Mouse (Mus musculus) midbrain, embryonic 14.5 days (tissue): ENCODE results near the gene Hist2h2ac. TPM values are rescaled to one million over a fixed set of nuclear protein-coding genes. Genes with fewer than 3 reads are reported as not detected.
"Not testable (repeated sequence)": the region's sequence is repeated elsewhere in the genome, so short reads cannot be mapped to it uniquely, and the experiment has no call there.

Experiments used
- ATAC-seq: fragments of 200-750 bp; cut with Nextera tagmentation; 2 replicates; pipeline ENCODE4 v1.8.0; 2017; ENCODE audit warnings: moderate number of reproducible peaks, moderate library complexity; ENCODE audit not compliant: low FRiP score, low TSS enrichment
- DNase-seq: peaks from one replicate; pipeline ENCODE4 v3.0.0-alpha.2; 2015
- H3K27ac ChIP-seq: fragments of 300-500 bp; sonication (generic); replicated peaks from 2 replicates; pipeline ENCODE4 v1.5.1; 2014; ENCODE audit warnings: mild to moderate bottlenecking, low read depth, low read length, moderate library complexity
- H3K27me3 ChIP-seq: fragments of 300-500 bp; sonication (generic); 2 replicates; pipeline ENCODE4 v1.6.1; 2014; ENCODE audit warnings: low read length, control low read depth, mixed read lengths; ENCODE audit not compliant: control insufficient read depth, insufficient read depth
- H3K36me3 ChIP-seq: fragments of 300-500 bp; sonication (generic); 2 replicates; pipeline ENCODE4 v1.6.1; 2014; ENCODE audit warnings: low read length, control low read depth; ENCODE audit not compliant: control insufficient read depth, insufficient read depth
- H3K4me1 ChIP-seq: fragments of 300-500 bp; sonication (generic); 2 replicates; pipeline ENCODE4 v1.6.1; 2014; ENCODE audit warnings: mild to moderate bottlenecking, antibody characterized with exemption, low read length, control low read depth; ENCODE audit not compliant: control insufficient read depth, insufficient read depth
- H3K4me2 ChIP-seq: fragments of 300-500 bp; sonication (generic); 2 replicates; pipeline ENCODE4 v1.6.1; 2014; ENCODE audit warnings: mild to moderate bottlenecking, low read length, moderate library complexity
- H3K4me3 ChIP-seq: fragments of 300-500 bp; sonication (generic); replicated peaks from 2 replicates; pipeline ENCODE4 v1.5.1; 2014; ENCODE audit warnings: low read depth, low read length
- H3K9ac ChIP-seq: fragments of 300-500 bp; sonication (generic); replicated peaks from 2 replicates; pipeline ENCODE4 v1.6.1; 2014; ENCODE audit warnings: mild to moderate bottlenecking, low read length, moderate library complexity
- H3K9me3 ChIP-seq: fragments of 300-500 bp; sonication (generic); 2 replicates; pipeline ENCODE4 v1.6.1; 2016; ENCODE audit warnings: low read length, control low read depth, mixed read lengths; ENCODE audit not compliant: control insufficient read depth
- WGBS: fragments of 180-500 bp; shearing (Covaris S2); extraction: QIAGEN DNeasy Blood & Tissue Kit; methylation state at CpG from one replicate; pipeline ENCODE4 v1.1.7; 2014; 5-methylcytosine and 5-hydroxymethylcytosine counted together
- polyA plus RNA-seq: library from polyadenylated mRNA; unstranded; fragments of >200 nt; fragmentation: Nextera tagmentation; extraction: Ambion mirVana; gene quantifications from 2 replicates; pipeline ENCODE4 v1.2.1, GENCODE M21; 2014

The Hist2h2ac gene
- polyA plus RNA-seq, 1 experiment from 2014 or later = 2.8 TPM

GRCm38 (mm10) chr3:96198601-96199251 lies 22.0 kb downstream of the Hist2h2ac start:
- 27% methylated on average over 7 of the region's 8 CpGs for WGBS
- H3K9ac ChIP-seq, DNase-seq, H3K27ac ChIP-seq, H3K4me3 ChIP-seq, H3K9me3 ChIP-seq, H3K27me3 ChIP-seq, ATAC-seq: not testable (repeated sequence)
- Histone ChIP-seq H3K36me3 (peaks cover 15% of the 10 kb centered on the region), H3K4me1 (peaks cover 15% of the 10 kb centered on the region), H3K4me2 (peak overlapping the region; percentile 98)

- Histone ChIP-seq H3K4me3 (peak overlapping the region; percentile 60), H3K9me3 (no peaks in the 10 kb centered on the region), H3K4me1 (peaks cover 15% of the 10 kb centered on the region), H3K9ac (peak overlapping the region; percentile 28; the same call in 1 of the 2 replicates), H3K27me3 (no peaks in the 10 kb centered on the region), H3K4me2 (peak overlapping the region; percentile 98), H3K27ac (0 out of 2 replicates have a peak overlapping the region, but pooled peaks have one; percentile 22), H3K36me3 (peaks cover 20% of the 10 kb centered on the region)
- WGBS = 2% methylated on average over 6 of the region's 6 CpGs
- ATAC-seq = no peak
- peak; percentile 50 for DNase-seq
Observed at GRCm38 (mm10) chr3:96198181-96198580, 22.5 kb downstream of the Hist2h2ac start.

GRCm38 (mm10) chr3:96197129-96197749 lies 23.4 kb downstream of the Hist2h2ac start:
- ATAC-seq (peak; percentile 94), DNase-seq (peak; percentile 96)
- Histone ChIP-seq H3K9ac (peak overlapping the region; percentile 91), H3K4me1 (peaks cover 15% of the 10 kb centered on the region), H3K4me2 (peak overlapping the region; percentile 98), H3K27ac (peak overlapping the region; percentile 98), H3K27me3 (no peaks in the 10 kb centered on the region), H3K36me3 (peaks cover 29% of the 10 kb centered on the region), H3K9me3 (no peaks in the 10 kb centered on the region), H3K4me3 (peak overlapping the region; percentile 60)
- under 1% methylated on average over 50 of the region's 50 CpGs for WGBS

- H3K9ac ChIP-seq = peak overlapping the region; percentile 91
- peak overlapping the region; percentile 60 for H3K4me3 ChIP-seq
- no peaks in the 10 kb centered on the region for H3K27me3 ChIP-seq
- no peaks in the 10 kb centered on the region for H3K9me3 ChIP-seq
- H3K4me2 ChIP-seq = peak overlapping the region; percentile 98
- H3K36me3 ChIP-seq = peaks cover 35% of the 10 kb centered on the region
- no peak for DNase-seq
- peaks cover 15% of the 10 kb centered on the region for H3K4me1 ChIP-seq
- peak overlapping the region; percentile 98 for H3K27ac ChIP-seq
- WGBS = 20% methylated on average over 27 of the region's 27 CpGs
- peak; percentile 7; the same call in 1 of the 2 replicates for ATAC-seq
Observed at GRCm38 (mm10) chr3:96196437-96197128, 24.1 kb downstream of the Hist2h2ac start.

- WGBS = 96% methylated on average over 11 of the region's 11 CpGs
- peaks cover 42% of the 10 kb centered on the region for H3K36me3 ChIP-seq
- DNase-seq (no peak), ATAC-seq (no peak)
- H3K4me3 ChIP-seq = peak overlapping the region; percentile 60; the same call in 1 of the 2 replicates
- no peak overlapping the region for H3K27ac ChIP-seq
- H3K27me3 ChIP-seq = no peaks in the 10 kb centered on the region
- H3K4me2 ChIP-seq = peak overlapping the region; percentile 98
- no peak overlapping the region for H3K9ac ChIP-seq
- H3K9me3 ChIP-seq = no peaks in the 10 kb centered on the region
- peaks cover 15% of the 10 kb centered on the region for H3K4me1 ChIP-seq
Observed at GRCm38 (mm10) chr3:96195616-96196313, 24.9 kb downstream of the Hist2h2ac start.

GRCm38 (mm10) chr3:96194966-96195365 lies 25.7 kb downstream of the Hist2h2ac start:
- 89% methylated on average over 10 of the region's 10 CpGs for WGBS
- Histone ChIP-seq H3K4me1 (peaks cover 15% of the 10 kb centered on the region), H3K36me3 (peaks cover 50% of the 10 kb centered on the region), H3K27me3 (no peaks in the 10 kb centered on the region), H3K4me3 (no peak overlapping the region), H3K27ac (no peak overlapping the region), H3K4me2 (no peak overlapping the region), H3K9me3 (no peaks in the 10 kb centered on the region), H3K9ac (no peak overlapping the region)
- ATAC-seq = no peak
- DNase-seq = no peak

- WGBS = 74% methylated on average over 12 of the region's 12 CpGs
Observed at GRCm38 (mm10) chr3:96192977-96193376, 27.7 kb downstream of the Hist2h2ac start.

GRCm38 (mm10) chr3:96182382-96182776 lies 38.3 kb downstream of the Hist2h2ac start:
- peaks cover 27% of the 10 kb centered on the region for H3K36me3 ChIP-seq
- no peaks in the 10 kb centered on the region for H3K27me3 ChIP-seq
- ATAC-seq = no peak
- H3K9ac ChIP-seq = peak overlapping the region; percentile 74
- peak overlapping the region; percentile 60 for H3K4me3 ChIP-seq
- H3K27ac ChIP-seq = peak overlapping the region; percentile 50; the same call in 1 of the 2 replicates
- H3K4me1 ChIP-seq = peaks cover 28% of the 10 kb centered on the region
- peak overlapping the region; percentile 62 for H3K4me2 ChIP-seq
- H3K9me3 ChIP-seq = no peaks in the 10 kb centered on the region
- no peak for DNase-seq
- 32% methylated on average over 4 of the region's 4 CpGs for WGBS

More at GRCm38 (mm10) chr3:96192977-96193376, 27.7 kb downstream of the Hist2h2ac start:
- Histone ChIP-seq H3K4me2 (no peak overlapping the region), H3K4me1 (peaks cover 12% of the 10 kb centered on the region), H3K9ac (no peak overlapping the region), H3K9me3 (no peaks in the 10 kb centered on the region), H3K36me3 (peaks cover 67% of the 10 kb centered on the region), H3K27ac (no peak overlapping the region), H3K4me3 (no peak overlapping the region), H3K27me3 (no peaks in the 10 kb centered on the region)
- ATAC-seq (no peak), DNase-seq (no peak)
